Mouse (Mus musculus): ENCODE measurements at regions not wholly inside any gene's neighbourhood (a gene's known extent, or its start where the extent isn't known, plus 50 kb on each side); places are given as distances from the start of the nearest gene placed in this dataset.
A peak's percentile ranks its signal among the peaks of the same experiment; 100 is the strongest.

DNA sequence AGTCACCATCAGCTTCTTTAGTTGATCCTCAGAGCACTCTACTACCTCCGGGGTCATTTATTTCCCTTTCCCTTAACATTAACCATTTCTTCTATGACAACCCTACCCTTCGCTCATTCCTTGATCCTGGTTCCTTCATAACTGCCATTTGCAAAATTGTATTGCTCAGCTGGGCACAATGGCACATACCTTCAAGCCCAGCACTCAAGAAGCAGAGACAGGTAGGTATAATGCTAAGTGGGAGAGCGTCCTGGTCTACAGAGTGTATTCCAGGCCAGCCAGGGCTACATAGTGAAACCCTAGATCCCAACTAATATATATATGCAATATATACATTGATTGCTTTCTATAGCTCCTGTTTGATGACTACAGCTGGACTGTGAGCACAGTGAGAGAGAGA, 189.5 kb upstream of the Klf3 start:
- no peak for DNase-seq

DNA sequence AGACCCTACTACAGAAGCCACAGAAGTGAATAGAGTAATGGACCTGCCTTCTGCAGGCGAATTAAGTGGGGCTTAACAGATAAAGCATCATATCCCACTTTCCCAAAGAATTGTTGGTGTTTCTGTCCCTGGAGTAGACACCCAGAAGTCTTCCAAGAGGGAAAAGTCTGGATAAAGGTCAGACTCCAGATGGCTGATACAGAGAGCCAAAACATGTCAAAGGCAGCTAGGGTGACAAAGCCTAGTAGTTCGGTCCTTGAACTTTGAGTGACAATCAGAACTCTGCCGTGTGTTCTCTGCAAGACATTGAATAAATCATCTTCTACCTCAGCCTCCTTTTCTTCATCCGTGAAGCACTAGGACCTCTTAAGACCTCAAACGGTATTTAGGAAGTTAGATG, 185.1 kb upstream of the Klf3 start:
- no peak for DNase-seq

DNA sequence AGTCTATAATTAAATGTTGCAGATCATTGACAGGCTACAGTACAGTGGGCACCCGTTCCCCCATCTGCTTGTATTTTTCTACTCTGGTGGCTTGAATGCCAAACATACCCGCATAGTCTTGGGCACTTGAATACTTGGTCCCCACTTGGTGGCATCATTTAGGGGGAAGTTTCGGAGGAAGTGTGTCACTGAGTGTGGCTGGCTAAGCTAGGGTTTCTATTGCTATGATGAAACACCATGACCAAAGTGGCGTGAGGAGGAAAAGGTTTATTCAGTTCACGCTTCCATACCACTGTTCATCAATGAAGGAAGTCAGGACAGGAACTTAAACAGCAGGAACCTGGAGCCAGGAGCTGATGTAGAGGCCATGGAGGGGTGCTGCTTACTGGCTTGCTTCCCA, 183.4 kb upstream of the Klf3 start:
- DNase-seq = no peak

DNA sequence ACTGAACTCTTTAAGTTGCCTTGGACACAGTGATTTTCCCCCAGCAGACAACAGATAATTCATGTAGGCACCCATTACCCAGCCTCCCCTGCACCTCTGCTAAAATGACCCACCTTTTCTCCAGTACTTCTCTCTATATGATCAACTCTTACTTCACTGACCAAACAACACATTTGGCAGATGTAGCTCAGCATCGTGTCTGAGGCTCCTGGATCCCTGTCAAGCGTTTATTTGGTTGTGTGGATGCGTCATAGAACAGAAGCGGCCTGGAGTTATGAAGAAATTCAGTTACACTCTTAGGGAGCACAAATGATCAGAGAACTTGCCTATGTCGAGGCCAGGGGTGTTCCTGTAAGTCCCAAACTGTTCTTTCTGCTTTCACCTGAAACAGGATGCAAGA, 182.5 kb upstream of the Klf3 start:
- no peak for DNase-seq

DNA sequence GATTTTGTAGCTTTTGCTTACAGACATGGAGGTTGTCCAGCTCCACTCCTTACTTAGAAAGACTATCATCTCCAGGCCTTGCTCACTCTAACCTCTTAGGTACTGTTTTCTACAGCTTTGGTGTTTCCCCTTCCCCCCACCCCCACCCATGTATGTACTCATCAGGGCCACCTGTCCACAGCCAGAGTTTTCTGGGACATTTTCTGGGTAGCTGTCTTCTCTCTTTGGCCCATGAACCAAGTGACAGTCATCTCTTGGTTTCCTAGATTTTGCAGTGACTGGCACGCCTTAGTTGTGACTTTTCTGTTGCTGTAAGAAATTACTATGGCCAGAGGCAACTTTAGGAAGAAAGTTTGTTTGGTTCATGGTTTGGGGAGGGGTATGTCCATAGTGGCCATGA, 181.8 kb upstream of the Klf3 start:
- no peak for DNase-seq

DNA sequence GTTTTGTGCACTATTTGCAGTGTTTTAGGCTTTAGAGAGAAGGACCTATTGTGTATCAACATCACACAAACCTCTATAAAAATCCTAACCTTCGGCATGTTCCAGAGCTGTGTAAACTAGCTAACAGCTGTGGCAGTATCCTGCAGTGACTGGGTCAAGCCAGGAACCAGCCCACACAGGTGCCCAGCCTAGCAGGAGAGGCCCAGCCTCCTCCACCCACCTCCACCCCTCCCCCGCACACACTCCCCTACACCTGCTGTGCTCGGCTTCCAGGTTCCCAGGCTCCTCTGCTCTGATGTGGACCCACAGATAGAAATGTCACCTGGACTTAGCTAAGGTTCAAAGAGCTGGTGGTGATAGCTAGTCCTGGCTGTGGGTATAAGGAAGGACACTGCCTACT, 179.5 kb upstream of the Klf3 start:
- DNase-seq = no peak

DNA sequence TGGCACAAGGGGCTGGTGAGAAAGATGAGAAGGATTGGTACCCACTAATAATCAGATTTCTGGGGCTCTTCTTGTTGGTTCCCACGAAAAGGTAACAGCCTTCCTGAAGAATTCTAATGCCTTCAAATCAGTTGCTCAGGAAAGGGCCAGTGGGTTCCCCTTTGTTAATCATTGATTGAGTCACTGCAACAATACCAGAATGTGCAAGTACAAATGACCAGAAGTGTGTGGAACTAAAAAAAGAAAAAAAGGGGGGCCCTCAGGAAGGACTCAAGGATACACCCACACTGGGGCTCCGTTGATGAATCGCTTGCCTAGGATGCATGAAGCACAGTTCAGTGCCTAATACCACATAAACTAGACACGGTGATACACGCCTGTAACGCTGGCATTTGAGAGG, 179.0 kb upstream of the Klf3 start:
- no peak for DNase-seq

DNA sequence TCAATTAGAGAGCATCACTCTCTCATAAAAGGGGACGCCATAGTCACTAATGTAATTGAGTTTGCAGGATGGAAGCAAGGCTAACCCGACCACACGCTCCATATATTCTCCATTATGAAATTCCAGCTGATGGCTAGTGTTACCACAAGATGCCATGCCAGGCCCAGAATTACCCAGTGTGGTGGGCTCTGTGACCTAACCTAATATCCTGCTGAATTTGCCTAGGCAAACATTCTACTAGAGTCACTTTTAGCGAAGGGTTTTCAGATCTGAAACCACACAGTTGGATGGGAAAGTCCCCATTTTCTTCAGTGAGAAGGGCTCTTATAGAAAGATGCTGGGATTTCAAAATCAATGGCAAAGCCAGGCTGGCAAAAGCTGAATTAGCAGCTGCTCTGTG, 177.8 kb upstream of the Klf3 start:
- DNase-seq = no peak

DNA sequence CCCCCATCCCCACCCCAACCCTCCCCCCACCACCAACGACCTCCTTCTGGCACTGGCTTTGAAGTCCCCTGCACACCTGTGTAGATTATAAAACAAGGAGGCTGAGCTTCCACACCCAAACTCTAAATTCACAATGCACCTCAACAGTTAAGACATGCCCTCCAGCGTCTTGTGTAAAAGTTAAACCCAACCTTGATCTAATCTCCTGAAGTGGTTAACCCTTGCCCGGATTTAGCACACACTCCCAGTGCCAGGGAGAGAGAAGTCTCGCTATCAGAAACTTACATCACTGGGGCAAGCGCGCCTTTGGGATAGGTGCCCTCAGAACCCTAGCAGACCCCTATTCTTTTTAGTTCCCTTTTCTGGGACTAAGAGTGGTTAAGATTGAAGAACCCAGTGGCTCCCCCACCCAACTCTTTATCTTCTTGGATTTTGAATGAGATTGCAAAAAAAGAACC, 177.3 kb upstream of the Klf3 start:
- no peak for DNase-seq

DNA sequence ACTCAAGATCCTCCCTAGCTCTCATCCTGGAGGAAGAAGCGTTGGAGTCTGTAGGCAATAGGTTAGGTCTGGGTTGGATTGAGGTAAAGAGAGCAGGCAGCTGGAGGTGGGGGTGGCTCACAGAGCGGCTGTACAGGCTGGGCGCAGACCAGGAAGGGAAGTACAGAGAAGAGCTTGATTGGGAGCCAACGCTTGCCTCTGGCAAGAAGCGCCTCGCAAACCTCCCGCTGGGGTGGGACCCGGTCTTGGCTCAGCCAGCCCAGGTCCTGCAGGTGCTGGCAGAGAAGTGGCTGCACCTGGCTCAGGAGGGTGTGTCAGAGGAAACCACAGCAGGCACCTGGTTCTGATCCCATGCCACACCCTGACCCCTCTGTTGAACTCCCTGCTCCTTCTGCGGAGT, 176.8 kb upstream of the Klf3 start:
- DNase-seq = no peak

DNA sequence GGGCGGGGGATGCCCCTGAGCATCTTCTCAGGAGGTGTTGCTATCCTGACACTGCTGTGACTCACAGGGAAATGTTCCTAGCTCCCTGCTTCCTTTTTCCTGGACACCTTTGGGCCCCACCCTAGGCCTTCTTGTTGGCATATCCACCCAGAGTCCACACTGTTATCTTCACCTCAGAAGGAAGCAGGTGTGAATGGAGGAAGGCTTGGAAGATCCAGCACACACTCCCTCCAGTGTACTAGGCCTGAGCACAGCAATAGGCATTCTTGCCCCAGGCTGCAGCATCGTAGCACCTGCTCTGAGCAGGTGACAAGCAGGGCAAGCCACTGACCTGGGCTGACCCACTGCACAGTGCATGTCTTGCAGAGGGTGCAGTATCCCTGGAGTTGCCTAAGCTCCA, 172.6 kb upstream of the Klf3 start:
- no peak for DNase-seq

DNA sequence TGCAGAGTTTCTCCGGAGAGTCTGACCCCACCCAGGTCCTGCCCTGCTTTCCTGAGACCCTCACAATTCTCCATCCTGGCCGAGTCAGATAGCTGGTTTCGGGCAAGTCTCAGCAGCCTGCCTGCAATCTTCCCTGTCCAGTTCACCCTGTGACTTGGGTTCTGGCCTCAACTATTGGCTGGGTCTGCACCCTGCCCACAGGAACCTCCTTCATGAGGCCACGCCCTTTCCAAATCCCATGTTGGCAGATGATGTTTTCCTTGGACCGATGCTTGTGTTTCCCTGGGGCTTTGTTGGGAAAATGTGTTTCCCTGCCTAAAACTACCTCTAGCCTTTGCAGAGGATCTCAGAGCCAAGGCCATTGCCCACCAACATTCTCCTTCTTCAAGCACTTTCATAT, 171.0 kb upstream of the Klf3 start:
- DNase-seq = no peak

DNA sequence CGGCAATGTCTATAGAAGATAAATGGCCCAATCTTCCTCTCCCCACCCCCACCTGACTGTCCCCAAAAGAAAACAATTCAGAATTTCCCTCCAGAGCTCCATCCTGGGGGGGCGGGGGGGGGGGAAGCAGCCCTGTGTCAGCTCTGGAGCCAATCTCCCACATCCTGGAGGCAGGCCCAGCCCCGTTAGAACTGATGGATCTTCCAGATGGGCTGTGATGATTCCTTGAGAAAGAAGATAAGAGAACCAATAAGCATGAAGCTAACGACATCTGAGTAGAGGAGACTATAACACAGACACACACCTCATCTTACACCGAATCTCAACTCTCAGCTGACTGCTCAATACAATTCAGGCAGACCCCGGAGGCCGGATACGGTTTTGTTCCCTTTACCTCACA, 169.2 kb upstream of the Klf3 start:
- no peak for DNase-seq

DNA sequence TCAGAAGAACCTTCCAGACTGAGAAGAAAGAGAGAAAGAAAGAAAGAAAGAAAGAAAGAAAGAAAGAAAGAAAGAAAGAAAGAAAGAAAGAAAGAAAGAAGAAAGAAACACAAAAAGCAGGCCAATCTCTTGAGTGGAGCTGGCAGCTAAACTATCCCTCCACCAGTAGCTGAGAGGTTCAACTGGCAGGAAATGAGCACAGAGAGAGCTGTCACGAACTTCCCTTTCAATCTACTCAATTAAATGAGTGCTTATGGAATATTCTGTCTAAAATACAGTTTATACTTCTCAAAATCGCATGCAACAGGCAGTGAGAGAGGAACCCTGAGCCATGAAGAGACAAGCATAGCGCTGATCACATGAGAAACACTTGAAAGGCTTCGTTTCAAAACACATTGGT, 168.5 kb upstream of the Klf3 start:
- DNase-seq = no peak

DNA sequence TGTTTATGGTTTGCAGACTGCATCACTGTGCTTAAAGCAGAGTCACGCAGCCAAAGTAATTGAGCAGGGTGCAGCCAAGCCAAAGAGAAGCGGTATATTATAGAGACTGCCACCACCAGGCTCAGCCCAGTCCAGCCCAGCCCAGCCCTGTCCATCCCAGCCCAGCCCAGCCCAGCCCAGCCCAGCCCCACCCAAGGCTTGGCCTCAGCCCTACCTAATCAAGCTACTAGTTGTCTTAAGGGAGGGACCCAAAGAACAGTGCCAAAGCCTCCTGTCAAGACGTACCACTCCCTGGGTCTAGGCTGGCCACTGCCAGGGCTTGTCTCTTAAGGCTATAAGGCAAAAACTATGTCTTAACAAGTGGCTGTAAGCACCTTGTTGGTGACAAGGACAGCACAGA, 166.9 kb upstream of the Klf3 start:
- no peak for DNase-seq

DNA sequence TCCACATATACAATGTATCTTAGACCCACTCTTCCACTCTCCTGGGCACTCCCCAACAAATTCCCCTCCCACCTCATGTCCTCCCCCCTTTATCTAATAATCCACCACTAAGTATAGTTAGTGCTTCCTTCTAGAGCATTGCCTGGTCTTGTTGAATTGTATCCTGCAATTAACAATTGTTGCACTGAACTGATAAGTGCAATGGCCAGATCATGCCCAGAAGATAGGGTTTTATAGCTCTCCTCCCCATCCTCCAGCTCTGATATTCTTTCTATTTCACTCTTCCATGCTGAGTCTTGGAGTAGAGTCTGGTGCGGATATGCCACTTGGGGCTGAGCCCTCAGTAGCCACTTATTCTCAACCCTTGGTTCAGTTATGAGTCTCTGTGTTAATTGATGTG, 159.6 kb upstream of the Klf3 start:
- DNase-seq = no peak

DNA sequence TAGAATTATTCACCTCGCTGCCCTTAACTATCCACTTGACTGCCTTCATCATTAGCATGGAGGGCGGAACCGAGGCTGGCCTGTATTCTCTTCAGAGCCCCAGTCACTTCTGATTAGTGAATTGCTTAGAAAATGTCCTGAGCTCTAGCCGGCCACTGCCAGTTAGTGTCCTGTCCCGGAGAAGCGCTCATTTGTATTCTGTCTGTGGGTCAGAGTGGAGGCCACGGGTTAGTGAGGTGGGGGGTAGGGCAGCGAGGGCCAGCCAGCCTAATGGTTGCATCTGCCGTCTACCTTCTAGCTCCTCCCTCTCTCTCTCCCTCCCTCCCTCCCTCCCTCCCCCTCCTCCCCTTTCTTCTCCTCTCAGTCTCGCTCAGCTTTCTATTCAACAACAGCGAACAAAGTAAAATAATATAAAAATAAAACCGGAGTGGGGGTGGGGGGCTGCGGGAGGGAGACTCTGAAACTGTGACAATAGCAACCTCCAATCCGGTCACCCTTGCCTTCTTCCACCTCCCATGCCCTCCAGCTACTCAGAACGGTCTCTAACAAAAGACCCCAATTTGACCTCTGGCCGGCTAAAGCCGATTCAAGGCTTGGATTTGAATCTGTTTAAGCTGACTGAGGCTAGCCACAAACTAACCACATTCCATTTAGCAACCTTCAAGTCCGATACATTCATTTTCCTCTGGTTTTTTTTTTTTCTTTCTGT, 155.6 kb upstream of the Klf3 start:
- DNase-seq = peak; percentile 9

DNA sequence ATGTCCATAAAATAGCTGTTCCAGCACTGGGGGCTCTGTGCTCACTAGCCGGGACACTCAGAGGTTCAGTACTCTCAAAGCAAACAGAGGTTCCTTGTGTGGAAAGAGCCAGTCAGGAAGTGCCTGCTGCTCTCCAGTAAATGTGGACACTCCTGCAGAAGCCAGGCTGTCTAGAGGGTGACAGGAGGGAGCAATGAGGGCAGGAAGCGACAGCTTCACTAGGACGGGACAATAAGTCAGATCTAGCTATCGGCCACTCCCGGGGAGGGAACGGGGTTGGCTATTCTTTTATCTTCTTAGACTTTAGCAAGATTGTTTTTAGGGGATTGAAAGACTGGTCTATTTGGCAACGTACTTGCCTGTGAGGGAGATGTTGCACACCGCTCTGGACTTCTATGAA, 154.7 kb upstream of the Klf3 start:
- no peak for DNase-seq

DNA sequence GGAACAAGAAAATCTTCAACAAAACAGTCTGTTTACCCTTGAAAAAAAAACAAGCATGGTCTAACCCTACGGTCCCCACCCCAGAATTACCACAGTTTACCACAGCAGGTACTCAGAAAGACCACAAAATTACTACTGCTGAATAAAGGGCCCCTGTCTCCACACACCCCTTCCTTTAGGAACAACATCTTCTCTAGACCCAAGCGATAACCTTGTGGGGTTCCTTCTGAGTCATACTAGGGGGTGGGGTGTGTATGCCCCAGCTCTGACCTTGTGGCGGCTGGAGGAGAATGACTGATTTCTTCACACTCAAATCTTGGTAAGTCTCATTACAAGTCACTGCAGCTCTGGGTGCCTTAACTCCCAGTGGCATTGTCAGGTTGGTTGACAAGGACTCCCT, 151.8 kb upstream of the Klf3 start:
- DNase-seq = no peak

DNA sequence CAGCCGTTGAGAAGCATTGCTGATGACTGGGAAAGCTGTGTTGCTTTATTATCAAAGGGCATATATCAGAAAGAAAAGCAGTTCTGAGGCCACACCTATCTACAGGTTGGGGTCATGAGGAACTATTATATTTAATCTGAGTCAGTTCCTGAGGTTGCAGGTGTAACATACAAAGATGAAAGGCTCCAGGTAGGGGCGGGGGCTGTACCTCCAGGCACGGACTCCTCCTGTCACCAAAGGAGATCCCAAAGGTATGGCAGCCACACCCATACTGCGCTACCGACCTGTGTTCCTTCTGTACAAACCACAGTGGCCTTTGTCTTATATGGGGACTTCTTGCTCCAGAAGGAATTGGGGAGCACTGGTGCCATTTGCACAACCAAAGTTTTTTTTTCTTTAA, 149.4 kb upstream of the Klf3 start:
- no peak for DNase-seq

DNA sequence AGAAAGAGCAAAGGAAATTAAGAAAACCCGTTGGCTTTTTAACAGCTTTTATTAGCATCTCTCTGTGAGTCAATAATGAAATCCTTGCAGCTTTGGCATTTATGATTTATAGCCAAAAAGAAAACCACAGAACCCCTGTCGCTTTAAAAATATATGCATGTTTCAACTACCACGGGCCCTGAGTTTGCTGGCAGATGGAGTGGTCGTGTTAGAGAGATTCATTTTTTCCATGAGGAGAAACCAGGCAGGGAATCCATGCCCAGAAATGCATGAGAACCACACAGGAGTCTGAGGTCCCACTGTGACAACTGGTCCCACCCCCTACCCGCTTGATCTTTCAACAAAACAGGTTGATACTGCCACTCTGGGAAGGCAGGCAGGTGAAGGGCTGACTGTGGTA, 147.9 kb upstream of the Klf3 start:
- DNase-seq = no peak

DNA sequence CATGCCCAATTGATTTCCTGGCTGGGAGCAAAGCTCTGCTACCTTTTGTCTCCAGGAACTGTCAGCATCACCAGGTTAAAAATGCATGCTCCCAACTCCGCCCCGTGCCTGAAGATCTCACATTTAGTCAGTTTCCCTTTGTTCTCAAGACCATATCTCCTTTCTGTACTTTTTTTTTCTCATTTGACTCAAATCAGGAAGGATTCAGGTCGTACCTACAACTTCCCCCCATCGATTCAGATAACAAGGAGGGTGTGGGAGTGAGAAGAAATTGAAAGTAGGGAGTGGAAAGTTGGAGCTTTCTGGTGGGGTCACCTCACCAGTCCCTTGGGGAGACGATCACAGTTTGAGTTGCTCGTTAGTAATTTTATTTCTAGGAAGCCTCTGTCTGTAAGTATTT, 141.2 kb upstream of the Klf3 start:
- DNase-seq = no peak

DNA sequence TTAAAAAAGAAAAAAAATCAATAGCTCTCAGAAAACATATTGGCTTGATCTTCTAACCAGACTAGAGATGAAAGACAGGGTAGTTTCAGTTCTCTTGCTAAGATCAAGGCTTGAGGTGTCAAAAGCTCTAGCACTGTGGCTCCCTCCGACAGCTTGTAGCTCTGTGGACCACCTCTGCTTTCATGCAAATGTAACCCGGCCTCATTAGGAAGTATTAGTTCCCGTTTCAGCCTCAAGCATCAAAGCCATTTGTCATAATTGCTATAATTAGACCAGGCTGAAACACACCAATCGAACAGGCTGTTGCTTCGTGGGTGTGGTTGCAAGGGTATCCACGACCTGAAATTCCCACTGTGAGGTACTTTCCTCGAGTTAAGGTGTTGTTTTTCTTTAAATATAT, 140.7 kb upstream of the Klf3 start:
- no peak for DNase-seq

DNA sequence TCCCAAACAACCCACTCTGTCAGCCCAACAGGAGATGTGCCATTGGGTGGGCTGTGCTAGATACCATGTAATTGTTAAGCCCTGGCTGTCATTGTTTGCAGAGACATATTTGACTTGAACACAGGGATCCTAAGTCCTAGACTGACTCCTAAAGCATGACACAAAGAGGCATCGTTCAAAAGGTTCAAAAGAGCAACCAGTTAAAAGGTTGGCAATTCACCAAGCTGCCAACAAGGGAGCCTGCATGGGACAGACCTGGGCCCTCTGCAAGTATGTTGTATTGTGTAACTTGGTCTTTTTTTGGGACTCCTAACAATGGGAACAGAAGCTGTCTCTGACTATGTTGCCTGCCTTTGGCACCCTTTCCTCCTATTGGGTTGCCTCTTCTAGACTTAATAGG, 139.4 kb upstream of the Klf3 start:
- DNase-seq = no peak

DNA sequence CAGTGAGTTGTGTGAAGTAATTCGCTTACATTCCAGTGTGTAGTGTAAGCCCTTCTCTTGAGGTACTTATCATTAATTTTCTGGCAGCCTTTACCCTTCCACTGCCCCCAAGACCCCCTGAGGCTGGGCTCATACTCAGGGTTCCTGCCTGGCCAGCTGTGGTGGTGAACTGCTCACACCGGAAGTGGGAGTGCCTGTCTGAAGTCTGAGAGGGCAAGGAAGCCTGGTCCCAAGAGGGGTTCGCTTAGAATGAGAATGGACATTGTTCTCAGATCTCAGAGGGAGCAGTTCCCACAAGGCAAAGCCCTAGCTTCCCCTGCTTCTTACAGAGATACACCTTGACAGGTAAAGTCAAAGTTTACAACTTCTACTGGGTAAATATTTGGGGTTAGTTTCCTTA, 138.1 kb upstream of the Klf3 start:
- DNase-seq = no peak

DNA sequence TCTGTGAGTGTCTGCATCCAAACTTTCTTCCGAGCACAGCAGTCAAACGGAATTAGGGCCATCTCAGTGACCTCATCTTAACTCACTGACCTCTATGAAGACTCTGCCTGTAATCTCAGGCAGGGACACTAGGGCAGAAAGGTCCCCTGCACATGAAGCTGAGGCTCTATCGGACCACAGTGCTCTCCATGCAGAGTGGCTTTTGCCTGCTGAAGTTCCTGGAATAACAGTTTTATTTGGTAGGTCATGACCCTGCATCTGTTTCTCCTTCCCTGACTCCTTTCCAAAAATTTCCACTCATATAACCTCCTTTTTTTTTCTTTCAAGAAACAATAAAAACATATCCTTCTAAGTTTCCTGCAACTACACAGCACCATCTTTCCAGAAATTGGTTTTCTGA, 136.9 kb upstream of the Klf3 start:
- no peak for DNase-seq

Data from cerebellum, adult 8-10 months (tissue).